Mouse (Mus musculus) myocyte (in vitro differentiated cells): ENCODE results near the gene Fbxl18.

ENCODE experiments used
- CEBPB ChIP-seq: IDR thresholded peaks from 2 replicates; pipeline ENCODE4 v1.6.1; 2011; ENCODE audit warnings: mild to moderate bottlenecking, moderate library complexity; ENCODE audit not compliant: poor library complexity, insufficient read depth, severe bottlenecking
- E2F4 ChIP-seq: IDR thresholded peaks from one replicate; pipeline ENCODE4 v1.6.1; 2011; ENCODE audit warnings: mild to moderate bottlenecking, control low read depth, moderate library complexity; ENCODE audit not compliant: insufficient read depth
- MAX ChIP-seq: IDR thresholded peaks from one replicate; pipeline ENCODE4 v1.6.1; 2011; ENCODE audit warnings: low read depth, mild to moderate bottlenecking, control low read depth
- MYOD1 ChIP-seq, 3 experiments: IDR thresholded peaks; one replicate each; pipeline ENCODE4 v1.6.1; 2011; ENCODE audit warnings: control low read depth in 2 of 3, low read depth in 2 of 3, mild to moderate bottlenecking in 2 of 3, moderate library complexity in 1 of 3; ENCODE audit not compliant: insufficient read length in 2 of 3, control insufficient read depth in 1 of 3
- MYOG ChIP-seq, 3 experiments: IDR thresholded peaks; one replicate each; pipeline ENCODE4 v1.6.1; 2011; ENCODE audit warnings: control low read depth in 2 of 3, low read depth in 2 of 3, mild to moderate bottlenecking in 2 of 3; ENCODE audit not compliant: insufficient read length in 2 of 3, control insufficient read depth in 1 of 3, insufficient read depth in 1 of 3
- POLR2A ChIP-seq: IDR thresholded peaks from one replicate; pipeline ENCODE4 v1.6.1; 2011; ENCODE audit warnings: low read depth, mild to moderate bottlenecking, control low read depth, moderate library complexity; ENCODE audit not compliant: insufficient read length
- POLR2AphosphoS2 ChIP-seq: IDR thresholded peaks from one replicate; pipeline ENCODE4 v1.6.1; 2011; ENCODE audit warnings: low read depth, control low read depth; ENCODE audit not compliant: insufficient read length
- REST ChIP-seq: IDR thresholded peaks from one replicate; pipeline ENCODE4 v1.6.1; 2011; ENCODE audit warnings: mild to moderate bottlenecking, control low read depth, moderate library complexity; ENCODE audit not compliant: insufficient read depth, insufficient read length
- SRF ChIP-seq: IDR thresholded peaks from one replicate; pipeline ENCODE4 v1.6.1; 2011; ENCODE audit warnings: low read depth; ENCODE audit not compliant: control insufficient read depth, insufficient read length
- TCF12 ChIP-seq: IDR thresholded peaks from one replicate; pipeline ENCODE4 v1.6.1; 2011; ENCODE audit warnings: mild to moderate bottlenecking, control low read depth; ENCODE audit not compliant: poor library complexity, insufficient read depth, severe bottlenecking
- USF1 ChIP-seq: IDR thresholded peaks from one replicate; pipeline ENCODE4 v1.6.1; 2011; ENCODE audit warnings: low read depth, mild to moderate bottlenecking, control low read depth, moderate library complexity

- TF ChIP-seq MYOG (IDR thresholded peaks at IDR 0.05; ENCODE audit: control insufficient read depth in 1 of 3, insufficient read depth in 1 of 3, insufficient read length in 2 of 3, low read depth in 2 of 3) (no peak), MAX (no peak), POLR2A (no peak), CEBPB (no peak), E2F4 (no peak), REST (no peak), USF1 (no peak), POLR2AphosphoS2 (no peak), MYOD1 (IDR thresholded peaks at IDR 0.05; ENCODE audit: control insufficient read depth in 1 of 3, insufficient read length in 2 of 3, low read depth in 2 of 3) (no peak), TCF12 (no peak), SRF (no peak)
Measured at GRCm38 (mm10) chr5:142826131-142826530, 69.1 kb downstream of the Fbxl18 start.
